Mouse (Mus musculus) MEL (cell line): ENCODE measurements at regions not wholly inside any gene's neighbourhood (a gene's known extent, or its start where the extent isn't known, plus 50 kb on each side); places are given as distances from the start of the nearest gene placed in this dataset.

Experiments used
- DNase-seq: peaks from one replicate; pipeline ENCODE4 v3.0.0; 2011; ENCODE audit warnings: low read depth, low spot score
- H3K27ac ChIP-seq: 2 replicates; pipeline ENCODE4 v1.5.1; 2012; ENCODE audit warnings: low read depth, mild to moderate bottlenecking, control low read depth, low read length, moderate library complexity; ENCODE audit not compliant: control insufficient read depth
- H3K27me3 ChIP-seq, 2 experiments: fragments of 150-350 bp in 1 of 2; sonication (generic) in 1 of 2; 2 replicates each; pipeline ENCODE4 v1.6.1; 2012; ENCODE audit warnings: low read length in 2 of 2, mild to moderate bottlenecking in 2 of 2, improper control_type of control experiment in 1 of 2, moderate library complexity in 1 of 2; ENCODE audit not compliant: insufficient read depth in 2 of 2, control insufficient read depth in 1 of 2
- H3K36me3 ChIP-seq, 2 experiments: 2 replicates each; pipeline ENCODE4 v1.6.1; 2012 to 2014; ENCODE audit warnings: low read length in 2 of 2, improper control_type of control experiment in 1 of 2, inconsistent platforms in 1 of 2, mild to moderate bottlenecking in 1 of 2; ENCODE audit not compliant: insufficient read depth in 2 of 2, control insufficient read depth in 1 of 2
- H3K4me1 ChIP-seq, 2 experiments: fragments of 150-350 bp in 1 of 2; sonication (generic) in 1 of 2; 2 replicates each; pipeline ENCODE4 v1.6.1; 2012; ENCODE audit warnings: low read length in 2 of 2, improper control_type of control experiment in 1 of 2, mild to moderate bottlenecking in 1 of 2; ENCODE audit not compliant: insufficient read depth in 2 of 2, control insufficient read depth in 1 of 2
- H3K4me3 ChIP-seq, 2 experiments: fragments of 150-350 bp in 1 of 2; sonication (generic) in 1 of 2; 2 replicates each; pipeline ENCODE4 v1.5.1; 2012; ENCODE audit warnings: low read depth in 2 of 2, low read length in 2 of 2, mild to moderate bottlenecking in 2 of 2, moderate library complexity in 2 of 2, control low read depth in 1 of 2, improper control_type of control experiment in 1 of 2; ENCODE audit not compliant: control insufficient read depth in 1 of 2, insufficient read depth in 1 of 2
- H3K79me2 ChIP-seq: 2 replicates; pipeline ENCODE4 v1.6.1; 2012; ENCODE audit warnings: mild to moderate bottlenecking, low read length, moderate library complexity; ENCODE audit not compliant: control insufficient read depth, poor library complexity, insufficient read depth
- H3K9ac ChIP-seq: 2 replicates; pipeline ENCODE4 v1.6.1; 2012; ENCODE audit warnings: low read depth, mild to moderate bottlenecking, control low read depth, low read length, moderate library complexity; ENCODE audit not compliant: control insufficient read depth, poor library complexity, severe bottlenecking
- H3K9me3 ChIP-seq: fragments of 150-350 bp; sonication (generic); replicated peaks from 2 replicates; pipeline ENCODE4 v1.6.1; 2012; ENCODE audit warnings: mild to moderate bottlenecking, low read length, improper control_type of control experiment, moderate library complexity; ENCODE audit not compliant: insufficient read depth
- CHD1 ChIP-seq: IDR thresholded peaks from 2 replicates; pipeline ENCODE4 v1.6.1; 2012; ENCODE audit warnings: low read depth, mild to moderate bottlenecking, inconsistent platforms, low read length, improper control_type of control experiment
- CHD2 ChIP-seq: IDR thresholded peaks from 2 replicates; pipeline ENCODE4 v1.6.1; 2011; ENCODE audit warnings: low read length, improper control_type of control experiment
- GATA1 ChIP-seq: IDR thresholded peaks from 2 replicates; pipeline ENCODE4 v1.6.1; 2011; ENCODE audit warnings: low read depth, low read length, improper control_type of control experiment
- HCFC1 ChIP-seq: IDR thresholded peaks from 2 replicates; pipeline ENCODE4 v1.6.1; 2012; ENCODE audit warnings: low read depth, mild to moderate bottlenecking, inconsistent platforms, low read length, improper control_type of control experiment, moderate library complexity
- MAFK ChIP-seq: IDR thresholded peaks from 2 replicates; pipeline ENCODE4 v1.6.1; 2011; ENCODE audit warnings: low read depth, mild to moderate bottlenecking, low read length, improper control_type of control experiment, borderline replicate concordance
- MAZ ChIP-seq: IDR thresholded peaks from 2 replicates; pipeline ENCODE4 v1.6.1; 2012; ENCODE audit warnings: low read depth, mild to moderate bottlenecking, inconsistent platforms, low read length, improper control_type of control experiment
- MXI1 ChIP-seq: IDR thresholded peaks from 2 replicates; pipeline ENCODE4 v1.6.1; 2011; ENCODE audit warnings: mild to moderate bottlenecking, low read depth, low read length, improper control_type of control experiment
- MYC ChIP-seq: IDR thresholded peaks from 2 replicates; pipeline ENCODE4 v1.6.1; 2011; ENCODE audit warnings: low read depth, mild to moderate bottlenecking, low read length, improper control_type of control experiment, moderate library complexity
- NRF1 ChIP-seq: IDR thresholded peaks from 2 replicates; pipeline ENCODE4 v1.6.1; 2014; ENCODE audit warnings: low read depth, mild to moderate bottlenecking, inconsistent platforms, low read length, improper control_type of control experiment, moderate library complexity; ENCODE audit not compliant: poor library complexity, insufficient read depth, severe bottlenecking
- POLR2AphosphoS2 ChIP-seq: IDR thresholded peaks from 2 replicates; pipeline ENCODE4 v1.6.1; 2011; ENCODE audit warnings: low read length, improper control_type of control experiment
- RAD21 ChIP-seq: IDR thresholded peaks from 2 replicates; pipeline ENCODE4 v1.6.1; 2011; ENCODE audit warnings: mild to moderate bottlenecking, low read depth, low read length, improper control_type of control experiment
- SIN3A ChIP-seq: IDR thresholded peaks from 2 replicates; pipeline ENCODE4 v1.6.1; 2012; ENCODE audit warnings: low read length, improper control_type of control experiment, inconsistent platforms
- TAL1 ChIP-seq: IDR thresholded peaks from 2 replicates; pipeline ENCODE4 v1.6.1; 2012; ENCODE audit warnings: mild to moderate bottlenecking, inconsistent platforms, low read length, moderate library complexity, mixed read lengths
- TCF12 ChIP-seq: IDR thresholded peaks from 2 replicates; pipeline ENCODE4 v1.6.1; 2014; ENCODE audit warnings: low read depth, mild to moderate bottlenecking, inconsistent platforms, low read length, improper control_type of control experiment, moderate library complexity
- UBTF ChIP-seq: IDR thresholded peaks from 2 replicates; pipeline ENCODE4 v1.6.1; 2012; ENCODE audit warnings: low read depth, mild to moderate bottlenecking, inconsistent platforms, low read length, improper control_type of control experiment, moderate library complexity, borderline replicate concordance; ENCODE audit not compliant: insufficient read depth
- USF1 ChIP-seq: IDR thresholded peaks from 2 replicates; pipeline ENCODE4 v1.6.1; 2014; ENCODE audit warnings: low read depth, mild to moderate bottlenecking, inconsistent platforms, low read length, improper control_type of control experiment, moderate library complexity
- USF2 ChIP-seq, 2 experiments: IDR thresholded peaks; 2 replicates each; pipeline ENCODE4 v1.6.1; 2011 to 2012; ENCODE audit warnings: improper control_type of control experiment in 2 of 2, low read length in 2 of 2, borderline replicate concordance in 1 of 2, inconsistent platforms in 1 of 2, low read depth in 1 of 2, mild to moderate bottlenecking in 1 of 2; ENCODE audit not compliant: insufficient read depth in 1 of 2
- ZC3H11A ChIP-seq: IDR thresholded peaks from 2 replicates; pipeline ENCODE4 v1.6.1; 2012; ENCODE audit warnings: low read depth, mild to moderate bottlenecking, inconsistent platforms, low read length, improper control_type of control experiment
- ZKSCAN1 ChIP-seq: IDR thresholded peaks from 2 replicates; pipeline ENCODE4 v1.6.1; 2012; ENCODE audit warnings: low read depth, mild to moderate bottlenecking, inconsistent platforms, low read length, improper control_type of control experiment, moderate library complexity

DNA sequence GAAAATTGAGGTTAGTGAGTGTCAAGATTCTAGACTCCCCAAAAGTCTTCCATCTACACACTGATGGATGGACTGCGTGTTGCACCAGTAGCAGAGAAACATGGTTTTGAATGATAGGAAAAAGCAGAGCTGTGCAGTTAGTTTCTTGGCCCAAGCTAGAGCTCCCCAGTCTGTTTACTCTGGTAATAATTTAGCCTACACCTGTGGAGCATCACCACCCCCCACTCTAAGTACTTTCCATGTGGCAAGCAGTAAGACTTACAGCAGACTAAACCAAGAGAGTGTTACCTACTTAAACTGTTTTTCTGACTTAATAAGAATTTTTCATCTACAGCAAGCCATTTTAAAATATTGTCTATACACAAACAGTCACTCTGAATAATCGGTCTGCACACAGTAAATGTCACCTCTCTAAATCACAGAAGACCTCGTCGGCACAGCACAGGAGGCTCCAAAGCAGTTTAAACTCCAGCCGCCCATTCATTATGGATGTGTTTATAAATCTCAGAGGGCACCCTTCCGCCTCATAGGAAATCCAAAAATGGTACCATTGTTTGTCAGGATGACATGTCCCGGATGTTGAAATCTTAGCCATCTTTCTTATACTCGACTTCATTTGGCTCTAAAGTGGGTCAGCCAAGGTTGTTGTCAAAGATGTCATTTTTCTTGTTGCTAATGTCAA lies 454.5 kb upstream of the Etaa1 start:
- Histone ChIP-seq H3K9ac (no peak overlapping the region), H3K79me2 (no peaks in the 10 kb centered on the region), H3K4me3 (no peak overlapping the region), H3K27ac (no peak overlapping the region), H3K4me1 (no peaks in the 10 kb centered on the region), H3K36me3 (no peaks in the 10 kb centered on the region), H3K9me3 (no peaks in the 10 kb centered on the region), H3K27me3 (no peaks in the 10 kb centered on the region; a peak in 3 of 4 replicates)
- DNase-seq, result no peak
- no peak for TF ChIP-seq NRF1
- no peak for TF ChIP-seq RAD21
- no peak for TF ChIP-seq CHD1
- TF ChIP-seq GATA1, result no peak
- TF ChIP-seq UBTF, result no peak
- no peak for TF ChIP-seq TCF12
- TF ChIP-seq MYC, result no peak
- no peak for TF ChIP-seq HCFC1
- TF ChIP-seq MAZ, result no peak
- no peak for TF ChIP-seq ZKSCAN1
- no peak for TF ChIP-seq MAFK
- no peak for TF ChIP-seq ZC3H11A
- no peak for TF ChIP-seq SIN3A
- TF ChIP-seq USF1, result no peak
- no peak for TF ChIP-seq CHD2
- TF ChIP-seq TAL1, result no peak
- no peak for TF ChIP-seq USF2 (IDR thresholded peaks at IDR 0.05; ENCODE audit: borderline replicate concordance in 1 of 2, insufficient read depth in 1 of 2, low read depth in 1 of 2, low read length in 2 of 2)
- TF ChIP-seq MXI1, result no peak
- no peak for TF ChIP-seq POLR2AphosphoS2

DNA sequence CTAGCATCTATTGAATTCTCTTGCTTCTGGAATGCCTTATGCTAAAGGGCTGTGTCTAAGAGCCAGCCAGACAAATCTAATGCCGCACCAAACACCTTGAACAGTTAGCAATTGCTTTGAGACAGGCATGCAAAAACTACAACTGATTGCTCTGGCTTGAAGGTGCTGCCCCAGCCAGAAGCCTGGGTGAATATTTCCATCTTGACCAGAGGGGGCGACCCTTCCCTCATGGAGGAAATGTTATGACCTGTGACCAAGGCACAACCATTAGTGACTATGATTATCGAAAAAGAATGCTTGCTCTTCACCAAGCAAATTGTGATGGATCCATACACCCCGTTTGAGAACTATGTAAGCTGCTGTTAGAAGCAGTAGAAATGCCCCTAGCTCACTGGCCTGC lies 445.9 kb upstream of the Etaa1 start:
- no peak overlapping the region for H3K27ac ChIP-seq
- DNase-seq, result no peak
- peaks cover 2% of the 10 kb centered on the region in 2 experiments; a peak in 3 of 4 replicates for H3K27me3 ChIP-seq
- no peaks in the 10 kb centered on the region for H3K79me2 ChIP-seq
- no peaks in the 10 kb centered on the region for H3K4me1 ChIP-seq
- H3K4me3 ChIP-seq, result no peak overlapping the region
- no peaks in the 10 kb centered on the region for H3K36me3 ChIP-seq
- no peak for TF ChIP-seq TAL1
- H3K9me3 ChIP-seq, result no peaks in the 10 kb centered on the region
- no peak overlapping the region for H3K9ac ChIP-seq
